22 mouse cellular contexts compared by ENCODE assay signal in genomic region chr1:91525838-91526237, GRCm38 (mm10). TPM values are rescaled to one million over a fixed set of nuclear protein-coding genes. Genes with fewer than 3 reads are reported as not detected.
A peak's percentile ranks its signal among the peaks of the same experiment; 100 is the strongest.
DNase-seq lines count a peak whose midpoint lies in the region; ATAC-seq lines count a peak whose summit lies in the region.
"Had no signal": no experiment of that assay in that cellular context is flagged by ENCODE, and none has a peak within 500 bp of the region (broad histone marks: within the 10 kb centered on the region; RNA-seq: fewer than 3 reads in every experiment).

No protein-coding gene starts in this region.

- intact Hi-C loops in heart, postnatal 10 days (cut with DNase I), result no loop called here
- intact Hi-C loops in heart, postnatal 25 days (cut with DNase I), result no loop called here

- no peaks in the 10 kb centered on the region for H3K9me3 ChIP-seq in kidney, embryonic 14.5 days (ENCODE audit: control insufficient read depth, low read length)
- H3K9me3 ChIP-seq: forebrain, embryonic 10.5 days; limb, embryonic 10.5 days; liver, embryonic 15.5 days; lung, embryonic 15.5 days; megakaryocyte, embryonic 14.5 days had no signal

- DNase-seq in cerebellum, postnatal 14 days, result peak; percentile 39 to 43
- DNase-seq in cerebellum, postnatal 36 days, result no peak
- DNase-seq in heart, postnatal 10 days, result peak; percentile 49 to 59
- DNase-seq in heart, postnatal 25 days (ENCODE audit: low spot score), result no peak
- peak; percentile 48 for DNase-seq in kidney, postnatal 10 days
- peak; percentile 12 for DNase-seq in right cerebral cortex, postnatal 4 days
- no peak for DNase-seq in right cerebral cortex, postnatal 36 days (ENCODE audit: low spot score in 2 of 2)
- DNase-seq: adrenal gland, postnatal 10 days; cerebellum, adult 9-10 months; liver; lung, postnatal 36 days; thymus, postnatal 14 days had no signal

- peaks cover 41% of the 10 kb centered on the region for H3K36me3 ChIP-seq in kidney, embryonic 14.5 days (ENCODE audit: control insufficient read depth, insufficient read depth, low read length)

- H3K4me2 ChIP-seq in kidney, embryonic 14.5 days (replicated peaks; ENCODE audit: low read depth, low read length), result no peak overlapping the region
- H3K4me2 ChIP-seq: liver, embryonic 15.5 days; lung, embryonic 15.5 days had no signal

- no peak overlapping the region for H3K9ac ChIP-seq in kidney, embryonic 14.5 days (ENCODE audit: low read depth, low read length)
- H3K9ac ChIP-seq: liver, embryonic 15.5 days; lung, embryonic 15.5 days had no signal

- WGBS in kidney, embryonic 14.5 days, result 90% methylated on average over 14 of the region's 14 CpGs

- H3K4me3 ChIP-seq in kidney, embryonic 14.5 days (ENCODE audit: low read length), result no peak overlapping the region
- H3K4me3 ChIP-seq: forebrain, embryonic 10.5 days; left cerebral cortex, adult 2 months; limb, embryonic 10.5 days; liver, embryonic 15.5 days; lung, embryonic 15.5 days; megakaryocyte, embryonic 14.5 days had no signal

- H3K27me3 ChIP-seq in kidney, embryonic 14.5 days (ENCODE audit: control insufficient read depth, insufficient read depth, low read length), result no peaks in the 10 kb centered on the region
- H3K27me3 ChIP-seq: liver, embryonic 15.5 days; lung, embryonic 15.5 days had no signal

- no peak for ATAC-seq in kidney, embryonic 14.5 days (ENCODE audit: low FRiP score, low TSS enrichment)
- ATAC-seq: forebrain, embryonic 16.5 days; intestine, postnatal 0 days; midbrain, embryonic 16.5 days had no signal

- no peak overlapping the region for H3K27ac ChIP-seq in kidney, embryonic 14.5 days (ENCODE audit: low read depth, low read length)
- H3K27ac ChIP-seq: forebrain, embryonic 10.5 days; left cerebral cortex, adult 2 months; limb, embryonic 10.5 days; liver, embryonic 15.5 days; lung, embryonic 15.5 days had no signal

- no peaks in the 10 kb centered on the region for H3K4me1 ChIP-seq in kidney, embryonic 14.5 days (ENCODE audit: control insufficient read depth, insufficient read depth, low read length)
- H3K4me1 ChIP-seq: forebrain, embryonic 10.5 days; limb, embryonic 10.5 days; lung, embryonic 15.5 days had no signal

RNA-seq across cellular contexts. Expression of gene Asb1, which starts 14.5 kb away (rescaled TPM):
- total RNA-seq in heart, postnatal 10 days (2021), result 10 to 100 TPM; 17.6 to 19.4 TPM
- total RNA-seq in heart, postnatal 25 days (2021), result 10 to 100 TPM; 16.1 to 17.3 TPM
- 2.4 and 5.9 TPM in 2 replicates for polyA plus RNA-seq in kidney, embryonic 14.5 days (2014; fragmentation: Nextera tagmentation; extraction: Ambion mirVana)

RNA-seq across cellular contexts. Expression of gene Traf3ip1, which starts 31.4 kb away (rescaled TPM):
- 1 to 10 TPM; 4.4 to 5.3 TPM for total RNA-seq in heart, postnatal 10 days (2021)
- 1 to 10 TPM; 5.7 to 5.9 TPM for total RNA-seq in heart, postnatal 25 days (2021)
- 7.6 and 7.7 TPM in 2 replicates for polyA plus RNA-seq in kidney, embryonic 14.5 days (2014; fragmentation: Nextera tagmentation; extraction: Ambion mirVana)

Comparison
In these comparisons a context has a peak if more than half of its experiments do, and no peak if none do; other contexts are left out.
1. DNase-seq: peak in cerebellum, postnatal 14 days (2 of 2), heart, postnatal 10 days (2 of 2), kidney, postnatal 10 days (single experiment) and right cerebral cortex, postnatal 4 days (single experiment); none in cerebellum, postnatal 36 days (0 of 2), heart, postnatal 25 days (single experiment) and right cerebral cortex, postnatal 36 days (0 of 2).